Mouse (Mus musculus): ENCODE measurements around the gene Snrnp25. TPM values are rescaled to one million over a fixed set of nuclear protein-coding genes. Genes with fewer than 3 reads are reported as not detected.

Gene Snrnp25
- polyA plus RNA-seq, 1 experiment from 2014 or later = 84.1 TPM

- 78% methylated on average over 4 of the region's 4 CpGs for WGBS
- DNase-seq (ENCODE audit: low spot score) = no peak
- H3K27ac ChIP-seq = no peak overlapping the region
- H3K36me3 ChIP-seq = peaks cover 71% of the 10 kb centered on the region
- H3K4me3 ChIP-seq = no peak overlapping the region
- H3K27me3 ChIP-seq (ENCODE audit: insufficient read depth, poor library complexity, severe bottlenecking) = no peaks in the 10 kb centered on the region
- no peaks in the 10 kb centered on the region for H3K9me3 ChIP-seq
- H3K4me1 ChIP-seq = peaks cover 26% of the 10 kb centered on the region
Observed at GRCm38 (mm10) chr11:32230220-32230619, 25.0 kb downstream of the Snrnp25 start.

- Histone ChIP-seq H3K4me3 (no peak overlapping the region), H3K36me3 (peaks cover 75% of the 10 kb centered on the region), H3K27me3 (ENCODE audit: insufficient read depth, poor library complexity, severe bottlenecking) (no peaks in the 10 kb centered on the region), H3K4me1 (peaks cover 17% of the 10 kb centered on the region), H3K9me3 (no peaks in the 10 kb centered on the region), H3K27ac (no peak overlapping the region)
- WGBS = 88% methylated on average over 2 of the region's 2 CpGs
- no peak for DNase-seq (ENCODE audit: low spot score)
Observed at GRCm38 (mm10) chr11:32231125-32231524, 25.9 kb downstream of the Snrnp25 start.

- Histone ChIP-seq H3K9me3 (no peaks in the 10 kb centered on the region), H3K27ac (no peak overlapping the region), H3K4me3 (no peak overlapping the region), H3K27me3 (ENCODE audit: insufficient read depth, poor library complexity, severe bottlenecking) (no peaks in the 10 kb centered on the region), H3K36me3 (peaks cover 91% of the 10 kb centered on the region), H3K4me1 (0 out of 2 replicates have a peak, but pooled peaks cover 8% of the 10 kb centered on the region)
- 88% methylated on average over 10 of the region's 10 CpGs for WGBS
- DNase-seq (ENCODE audit: low spot score) = no peak
Observed at GRCm38 (mm10) chr11:32232848-32233247, 27.6 kb downstream of the Snrnp25 start.

- H3K36me3 ChIP-seq = peaks cover 89% of the 10 kb centered on the region
Observed at GRCm38 (mm10) chr11:32233895-32234294, 28.7 kb downstream of the Snrnp25 start.

GRCm38 (mm10) chr11:32234816-32235485 lies 29.7 kb downstream of the Snrnp25 start:
- no peaks in the 10 kb centered on the region for H3K9me3 ChIP-seq
- H3K4me1 ChIP-seq = 0 out of 2 replicates have a peak, but pooled peaks cover 4% of the 10 kb centered on the region
- H3K27me3 ChIP-seq (ENCODE audit: insufficient read depth, poor library complexity, severe bottlenecking) = no peaks in the 10 kb centered on the region
- H3K36me3 ChIP-seq = peaks cover 87% of the 10 kb centered on the region
- H3K4me3 ChIP-seq = no peak overlapping the region
- WGBS = 81% methylated on average over 6 of the region's 6 CpGs
- H3K27ac ChIP-seq = no peak overlapping the region
- no peak for DNase-seq (ENCODE audit: low spot score)

More at GRCm38 (mm10) chr11:32233895-32234294, 28.7 kb downstream of the Snrnp25 start:
- WGBS = 81% methylated on average over 3 of the region's 3 CpGs
- Histone ChIP-seq H3K4me1 (0 out of 2 replicates have a peak, but pooled peaks cover 4% of the 10 kb centered on the region), H3K27ac (no peak overlapping the region), H3K9me3 (no peaks in the 10 kb centered on the region), H3K4me3 (no peak overlapping the region), H3K27me3 (ENCODE audit: insufficient read depth, poor library complexity, severe bottlenecking) (no peaks in the 10 kb centered on the region)
- DNase-seq (ENCODE audit: low spot score) = no peak

- no peak overlapping the region for H3K27ac ChIP-seq
- no peak overlapping the region for H3K4me3 ChIP-seq
- H3K36me3 ChIP-seq = peaks cover 87% of the 10 kb centered on the region
- H3K4me1 ChIP-seq = 0 out of 2 replicates have a peak, but pooled peaks cover 4% of the 10 kb centered on the region
- H3K27me3 ChIP-seq (ENCODE audit: insufficient read depth, poor library complexity, severe bottlenecking) = no peaks in the 10 kb centered on the region
- WGBS = 64% methylated on average over 3 of the region's 3 CpGs
- H3K9me3 ChIP-seq = no peaks in the 10 kb centered on the region
- no peak for DNase-seq (ENCODE audit: low spot score)
Observed at GRCm38 (mm10) chr11:32235646-32236045, 30.4 kb downstream of the Snrnp25 start.

GRCm38 (mm10) chr11:32236132-32236531 lies 30.9 kb downstream of the Snrnp25 start:
- Histone ChIP-seq H3K4me1 (0 out of 2 replicates have a peak, but pooled peaks cover 4% of the 10 kb centered on the region), H3K36me3 (peaks cover 87% of the 10 kb centered on the region), H3K27me3 (ENCODE audit: insufficient read depth, poor library complexity, severe bottlenecking) (no peaks in the 10 kb centered on the region), H3K27ac (no peak overlapping the region), H3K9me3 (no peaks in the 10 kb centered on the region), H3K4me3 (no peak overlapping the region)
- no peak for DNase-seq (ENCODE audit: low spot score)
- WGBS = 82% methylated on average over 2 of the region's 2 CpGs

- H3K36me3 ChIP-seq = peaks cover 87% of the 10 kb centered on the region
Observed at GRCm38 (mm10) chr11:32236712-32237410, 31.6 kb downstream of the Snrnp25 start.

GRCm38 (mm10) chr11:32237411-32237795 lies 32.2 kb downstream of the Snrnp25 start:
- 84% methylated on average over 3 of the region's 3 CpGs for WGBS
- peaks cover 85% of the 10 kb centered on the region for H3K36me3 ChIP-seq
- no peaks in the 10 kb centered on the region for H3K9me3 ChIP-seq
- H3K4me3 ChIP-seq = no peak overlapping the region
- no peak for DNase-seq (ENCODE audit: low spot score)
- 0 out of 2 replicates have a peak, but pooled peaks cover 4% of the 10 kb centered on the region for H3K4me1 ChIP-seq
- no peak overlapping the region for H3K27ac ChIP-seq
- no peaks in the 10 kb centered on the region for H3K27me3 ChIP-seq (ENCODE audit: insufficient read depth, poor library complexity, severe bottlenecking)

More at GRCm38 (mm10) chr11:32236712-32237410, 31.6 kb downstream of the Snrnp25 start:
- WGBS = 56% methylated on average over 9 of the region's 9 CpGs
- H3K9me3 ChIP-seq = no peaks in the 10 kb centered on the region
- no peak for DNase-seq (ENCODE audit: low spot score)
- no peaks in the 10 kb centered on the region for H3K27me3 ChIP-seq (ENCODE audit: insufficient read depth, poor library complexity, severe bottlenecking)
- H3K4me1 ChIP-seq = 0 out of 2 replicates have a peak, but pooled peaks cover 4% of the 10 kb centered on the region
- H3K4me3 ChIP-seq = no peak overlapping the region
- H3K27ac ChIP-seq = no peak overlapping the region

GRCm38 (mm10) chr11:32238093-32238860 lies 33.1 kb downstream of the Snrnp25 start:
- Histone ChIP-seq H3K27me3 (ENCODE audit: insufficient read depth, poor library complexity, severe bottlenecking) (no peaks in the 10 kb centered on the region), H3K4me3 (no peak overlapping the region), H3K9me3 (no peaks in the 10 kb centered on the region), H3K27ac (no peak overlapping the region), H3K4me1 (peaks cover 9% of the 10 kb centered on the region; the same call in 1 of the 2 replicates), H3K36me3 (peaks cover 78% of the 10 kb centered on the region)
- 61% methylated on average over 5 of the region's 5 CpGs for WGBS
- DNase-seq (ENCODE audit: low spot score) = no peak

GRCm38 (mm10) chr11:32241391-32241790 lies 36.2 kb downstream of the Snrnp25 start:
- H3K9me3 ChIP-seq = no peaks in the 10 kb centered on the region
- H3K4me1 ChIP-seq = peaks cover 19% of the 10 kb centered on the region; the same call in 1 of the 2 replicates
- no peak overlapping the region for H3K4me3 ChIP-seq
- peaks cover 64% of the 10 kb centered on the region for H3K36me3 ChIP-seq
- no peak for DNase-seq (ENCODE audit: low spot score)
- H3K27ac ChIP-seq = peak overlapping the region; percentile 16; the same call in 1 of the 2 replicates
- H3K27me3 ChIP-seq (ENCODE audit: insufficient read depth, poor library complexity, severe bottlenecking) = no peaks in the 10 kb centered on the region

- H3K9me3 ChIP-seq = no peaks in the 10 kb centered on the region
- 86% methylated on average over 3 of the region's 3 CpGs for WGBS
- peak overlapping the region; percentile 76; the same call in 1 of the 2 replicates for H3K27ac ChIP-seq
- no peaks in the 10 kb centered on the region for H3K27me3 ChIP-seq (ENCODE audit: insufficient read depth, poor library complexity, severe bottlenecking)
- no peak overlapping the region for H3K4me3 ChIP-seq
- H3K36me3 ChIP-seq = peaks cover 62% of the 10 kb centered on the region
- DNase-seq (ENCODE audit: low spot score) = no peak
- H3K4me1 ChIP-seq = peaks cover 16% of the 10 kb centered on the region; the same call in 1 of the 2 replicates
Observed at GRCm38 (mm10) chr11:32242209-32242608, 37.0 kb downstream of the Snrnp25 start.
